Mouse (Mus musculus): ENCODE data around the gene Zfyve27.
A peak's percentile ranks its signal among the peaks of the same experiment; 100 is the strongest.

Zfyve27 gene

GRCm38 (mm10) chr19:42177461-42177860 lies 13.7 kb downstream of the Zfyve27 start:
- DNase-seq (ENCODE audit: low read depth, low spot score): no peak

GRCm38 (mm10) chr19:42179356-42179755 lies 15.6 kb downstream of the Zfyve27 start:
- DNase-seq (ENCODE audit: low read depth, low spot score): no peak

GRCm38 (mm10) chr19:42182673-42183072 lies 18.9 kb downstream of the Zfyve27 start:
- peak; percentile 39 for DNase-seq (ENCODE audit: low read depth, low spot score)

GRCm38 (mm10) chr19:42189735-42190134 lies 26.0 kb downstream of the Zfyve27 start:
- no peak for DNase-seq (ENCODE audit: low read depth, low spot score)

- peak; percentile 69 for DNase-seq (ENCODE audit: low read depth, low spot score)
Measured at GRCm38 (mm10) chr19:42190494-42190893, 26.7 kb downstream of the Zfyve27 start.

GRCm38 (mm10) chr19:42193311-42193710 lies 29.6 kb downstream of the Zfyve27 start:
- DNase-seq (ENCODE audit: low read depth, low spot score): no peak

- no peak for DNase-seq (ENCODE audit: low read depth, low spot score)
Measured at GRCm38 (mm10) chr19:42196378-42196777, 32.6 kb downstream of the Zfyve27 start.

GRCm38 (mm10) chr19:42197066-42197465 lies 33.3 kb downstream of the Zfyve27 start:
- no peak for DNase-seq (ENCODE audit: low read depth, low spot score)

GRCm38 (mm10) chr19:42198026-42198425 lies 34.3 kb downstream of the Zfyve27 start:
- no peak for DNase-seq (ENCODE audit: low read depth, low spot score)

GRCm38 (mm10) chr19:42201696-42202381 lies 38.1 kb downstream of the Zfyve27 start, which contains the start of gene Sfrp5:
Sfrp5 (minus strand) TSS chr19:42202252.
- DNase-seq (ENCODE audit: low read depth, low spot score): no peak

GRCm38 (mm10) chr19:42202467-42202866 lies 38.7 kb downstream of the Zfyve27 start:
- DNase-seq (ENCODE audit: low read depth, low spot score): no peak

GRCm38 (mm10) chr19:42204306-42204705 lies 40.6 kb downstream of the Zfyve27 start:
- DNase-seq (ENCODE audit: low read depth, low spot score): no peak

GRCm38 (mm10) chr19:42205201-42205600 lies 41.5 kb downstream of the Zfyve27 start:
- no peak for DNase-seq (ENCODE audit: low read depth, low spot score)

- DNase-seq (ENCODE audit: low read depth, low spot score): no peak
Measured at GRCm38 (mm10) chr19:42209485-42209884, 45.7 kb downstream of the Zfyve27 start.

- DNase-seq (ENCODE audit: low read depth, low spot score): no peak
Measured at GRCm38 (mm10) chr19:42209976-42210375, 46.2 kb downstream of the Zfyve27 start.

- DNase-seq (ENCODE audit: low read depth, low spot score): no peak
Measured at GRCm38 (mm10) chr19:42211936-42212335, 48.2 kb downstream of the Zfyve27 start.

GRCm38 (mm10) chr19:42214601-42215000 lies 50.9 kb downstream of the Zfyve27 start:
- DNase-seq (ENCODE audit: low read depth, low spot score): no peak

- DNase-seq (ENCODE audit: low read depth, low spot score): no peak
Measured at GRCm38 (mm10) chr19:42216699-42217373, 53.1 kb downstream of the Zfyve27 start.

- peak; percentile 29 for DNase-seq (ENCODE audit: low read depth, low spot score)
Measured at GRCm38 (mm10) chr19:42217374-42217763, 53.6 kb downstream of the Zfyve27 start.

- no peak for DNase-seq (ENCODE audit: low read depth, low spot score)
Measured at GRCm38 (mm10) chr19:42226451-42226850, 62.7 kb downstream of the Zfyve27 start.

GRCm38 (mm10) chr19:42229499-42230287 lies 65.9 kb downstream of the Zfyve27 start:
- DNase-seq (ENCODE audit: low read depth, low spot score): no peak

GRCm38 (mm10) chr19:42230288-42230568 lies 66.5 kb downstream of the Zfyve27 start:
- DNase-seq (ENCODE audit: low read depth, low spot score): no peak

GRCm38 (mm10) chr19:42230986-42231385 lies 67.2 kb downstream of the Zfyve27 start:
- DNase-seq (ENCODE audit: low read depth, low spot score): no peak

Data from CD4-positive, CD25-positive, alpha-beta regulatory T cell, adult 2 months (primary cell).